Mouse (Mus musculus): ENCODE results near the gene Ankrd50. TPM values are rescaled to one million over a fixed set of nuclear protein-coding genes. Genes with fewer than 3 reads are reported as not detected.

Ankrd50 gene
- polyA plus RNA-seq, 1 experiment from 2014 or later, result 20.1 TPM

GRCm38 (mm10) chr3:38423966-38424365, 60.7 kb downstream of the Ankrd50 start:
- Histone ChIP-seq H3K27me3 (ENCODE audit: control insufficient read depth, insufficient read depth, low read length) (no peaks in the 10 kb centered on the region), H3K4me1 (ENCODE audit: control insufficient read depth, insufficient read depth, low read length) (no peaks in the 10 kb centered on the region), H3K9ac (replicated peaks; ENCODE audit: low read length) (no peak overlapping the region), H3K9me3 (replicated peaks; ENCODE audit: control insufficient read depth, low read length) (no peaks in the 10 kb centered on the region), H3K36me3 (replicated peaks; ENCODE audit: control insufficient read depth, insufficient read depth, low read depth, low read length) (no peaks in the 10 kb centered on the region), H3K4me3 (ENCODE audit: low read depth, low read length) (no peak overlapping the region), H3K27ac (replicated peaks; ENCODE audit: low read depth, low read length) (no peak overlapping the region), H3K4me2 (ENCODE audit: low read depth, low read length) (no peak overlapping the region)
- DNase-seq (ENCODE audit: low spot score) (no peak), ATAC-seq (replicated peaks; ENCODE audit: insufficient number of reproducible peaks, low FRiP score, low TSS enrichment, low read depth) (no peak)
- WGBS, result 74% methylated on average over 4 of the region's 4 CpGs

DNA sequence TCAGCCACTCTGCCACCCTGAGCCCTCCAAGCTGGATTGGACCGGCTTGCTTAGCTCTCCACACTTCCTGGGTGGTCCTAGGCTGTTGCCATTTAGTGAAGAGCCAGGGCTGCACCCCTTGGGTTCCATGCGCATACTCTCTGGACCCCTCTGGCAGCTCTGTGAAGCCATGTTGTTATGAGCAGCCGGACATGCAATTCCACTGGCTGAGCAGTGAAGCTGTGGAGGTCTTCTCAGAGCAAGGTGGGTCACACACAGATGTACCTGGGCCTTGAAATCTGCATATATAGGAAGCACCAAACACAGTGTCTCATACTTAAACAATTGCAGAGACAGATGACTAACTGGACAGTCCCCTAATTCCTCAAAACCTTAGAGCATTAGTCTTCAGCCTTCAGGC, 64.7 kb downstream of the Ankrd50 start:
- no peaks in the 10 kb centered on the region for H3K4me1 ChIP-seq (ENCODE audit: control insufficient read depth, insufficient read depth, low read length)
- no peaks in the 10 kb centered on the region for H3K27me3 ChIP-seq (ENCODE audit: control insufficient read depth, insufficient read depth, low read length)
- H3K4me3 ChIP-seq (ENCODE audit: low read depth, low read length), result no peak overlapping the region
- DNase-seq (ENCODE audit: low spot score), result no peak
- H3K9me3 ChIP-seq (replicated peaks; ENCODE audit: control insufficient read depth, low read length), result no peaks in the 10 kb centered on the region
- no peak overlapping the region for H3K4me2 ChIP-seq (ENCODE audit: low read depth, low read length)
- no peaks in the 10 kb centered on the region for H3K36me3 ChIP-seq (replicated peaks; ENCODE audit: control insufficient read depth, insufficient read depth, low read depth, low read length)
- no peak overlapping the region for H3K27ac ChIP-seq (replicated peaks; ENCODE audit: low read depth, low read length)
- ATAC-seq (replicated peaks; ENCODE audit: insufficient number of reproducible peaks, low FRiP score, low TSS enrichment, low read depth), result no peak
- 90% methylated on average over 3 of the region's 3 CpGs for WGBS
- no peak overlapping the region for H3K9ac ChIP-seq (replicated peaks; ENCODE audit: low read length)

- ATAC-seq (replicated peaks; ENCODE audit: insufficient number of reproducible peaks, low FRiP score, low TSS enrichment, low read depth) (no peak; the same call in 1 of the 2 replicates), DNase-seq (ENCODE audit: low spot score) (no peak)
- Histone ChIP-seq H3K27me3 (ENCODE audit: control insufficient read depth, insufficient read depth, low read length) (no peaks in the 10 kb centered on the region), H3K36me3 (replicated peaks; ENCODE audit: control insufficient read depth, insufficient read depth, low read depth, low read length) (no peaks in the 10 kb centered on the region), H3K9me3 (replicated peaks; ENCODE audit: control insufficient read depth, low read length) (no peaks in the 10 kb centered on the region), H3K4me1 (ENCODE audit: control insufficient read depth, insufficient read depth, low read length) (no peaks in the 10 kb centered on the region), H3K9ac (replicated peaks; ENCODE audit: low read length) (no peak overlapping the region), H3K27ac (replicated peaks; ENCODE audit: low read depth, low read length) (no peak overlapping the region), H3K4me3 (ENCODE audit: low read depth, low read length) (no peak overlapping the region), H3K4me2 (ENCODE audit: low read depth, low read length) (no peak overlapping the region)
- WGBS, result 73% methylated on average over 2 of the region's 3 CpGs
These were observed 69.2 kb downstream of the Ankrd50 start for GRCm38 (mm10) chr3:38415292-38415930.
